Mouse (Mus musculus) CD4-positive, CD25-positive, alpha-beta regulatory T cell, adult 2 months (primary cell): ENCODE measurements at regions not wholly inside any gene's neighbourhood (a gene's known extent, or its start where the extent isn't known, plus 50 kb on each side); places are given as distances from the start of the nearest gene placed in this dataset.

ENCODE experiments used
- DNase-seq: peaks from one replicate; pipeline ENCODE4 v3.0.0-alpha.2; 2012; ENCODE audit warnings: low read depth, low spot score

DNA sequence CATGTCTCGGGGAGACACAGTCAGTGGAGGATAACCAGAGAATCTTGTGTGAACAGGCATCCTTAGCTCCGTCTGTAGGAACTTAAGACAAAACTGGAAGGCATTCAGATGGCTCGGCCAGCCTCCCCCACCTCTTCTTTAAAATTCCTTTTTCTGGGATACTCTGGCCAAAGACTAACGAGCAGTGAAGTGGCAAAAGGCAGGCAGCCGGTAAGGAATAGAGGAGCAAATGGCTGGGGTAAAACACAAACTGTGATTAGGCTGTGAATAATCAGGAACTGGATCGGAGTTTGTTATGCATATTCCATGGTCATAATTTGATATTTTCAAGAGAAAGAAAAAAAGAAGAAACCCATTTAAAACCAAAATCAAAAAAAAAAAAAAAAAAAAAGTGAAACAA is 287.8 kb upstream of the Vrk2 start:
- DNase-seq, result no peak
